Mouse (Mus musculus): ENCODE data around the gene Slc22a6. TPM values are rescaled to one million over a fixed set of nuclear protein-coding genes. Genes with fewer than 3 reads are reported as not detected.

Slc22a6 gene
- total RNA-seq, 2 experiments from 2014 or later: 4.8 to 5.7 TPM

DNA sequence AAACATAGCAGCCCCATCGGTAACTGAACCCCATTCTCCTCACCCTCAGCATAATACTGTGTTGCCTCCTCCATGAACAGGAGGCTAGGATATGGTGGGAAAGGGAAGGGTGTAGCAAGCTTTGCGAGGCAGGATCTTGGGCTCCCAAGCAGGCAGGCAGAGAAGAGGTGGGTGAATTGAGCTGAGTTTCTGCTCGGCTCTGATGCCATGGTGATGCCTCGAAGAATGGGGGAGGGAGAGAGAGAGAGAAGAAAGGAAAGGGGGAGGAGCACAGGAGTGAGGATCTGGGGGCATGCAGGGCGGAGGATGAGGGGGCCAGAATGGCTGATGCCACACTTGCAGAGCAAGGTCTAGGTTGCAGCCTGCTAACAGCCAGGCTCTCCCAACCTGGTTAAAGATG, 47.9 kb downstream of the Slc22a6 start:
- intact Hi-C loops (cut with DNase I): no loop called here
- peak; percentile 71 to 72 for DNase-seq (ENCODE audit: low spot score in 2 of 2)

GRCm38 (mm10) chr19:8672859-8673258, 55.0 kb downstream of the Slc22a6 start:
- DNase-seq (ENCODE audit: low spot score in 2 of 2): no peak
- intact Hi-C loops (cut with DNase I): no loop called here

GRCm38 (mm10) chr19:8673336-8674063, 55.7 kb downstream of the Slc22a6 start:
- intact Hi-C loops (cut with DNase I): no loop called here
- no peak for DNase-seq (ENCODE audit: low spot score in 2 of 2)

Other genes with a start within 250 kb of the Slc22a6 start
- gene Slc22a30, start 212.9 kb upstream of the Slc22a6 start, total RNA-seq (2021): not detected
- gene Slc22a8, start 26.8 kb upstream of the Slc22a6 start, total RNA-seq (2021): 10 to 100 TPM; 22.1 to 23.8 TPM
- 100 to 1,000 TPM; 148 to 165 TPM for gene Chrm1, start 45.8 kb downstream of the Slc22a6 start, total RNA-seq (2021)
- gene Slc3a2, start 105.3 kb downstream of the Slc22a6 start, total RNA-seq (2021): 100 to 1,000 TPM; 182 to 189 TPM
- 10 to 100 TPM; 42.3 to 43.9 TPM for gene Wdr74, start 117.8 kb downstream of the Slc22a6 start, total RNA-seq (2021)
- gene 1700092M07Rik, start 122.7 kb downstream of the Slc22a6 start, total RNA-seq (2021): not detected
- gene Stx5a, start 123.4 kb downstream of the Slc22a6 start, total RNA-seq (2021): 10 to 100 TPM; 63.6 to 64.6 TPM
- gene Nxf1, start 139.0 kb downstream of the Slc22a6 start, total RNA-seq (2021): 10 to 100 TPM; 61.9 to 73.6 TPM
- 10 to 100 TPM; 80.1 to 91.9 TPM for gene Tmem223, start 153.0 kb downstream of the Slc22a6 start, total RNA-seq (2021)
- gene Tmem179b, start 156.4 kb downstream of the Slc22a6 start, total RNA-seq (2021): 10 to 100 TPM in 1 of 2 experiments, 1 to 10 TPM in 1; 8.9 to 10.9 TPM
- 10 to 100 TPM; 11.9 to 13.4 TPM for gene Taf6l, start 168.4 kb downstream of the Slc22a6 start, total RNA-seq (2021)
- 100 to 1,000 TPM; 108 to 110 TPM for gene Polr2g, start 180.5 kb downstream of the Slc22a6 start, total RNA-seq (2021)
- gene Zbtb3, start 184.5 kb downstream of the Slc22a6 start, total RNA-seq (2021): 1 to 10 TPM; 4.2 to 5.1 TPM
- 10 to 100 TPM; 28.2 to 30.5 TPM for gene Ttc9c, start 201.3 kb downstream of the Slc22a6 start, total RNA-seq (2021)
- gene Hnrnpul2, start 202.0 kb downstream of the Slc22a6 start, total RNA-seq (2021): 10 to 100 TPM; 92.3 to 95.8 TPM
- not detected for gene AC129217.1, start 211.7 kb downstream of the Slc22a6 start, total RNA-seq (2021)
- 100 to 1,000 TPM; 111 to 117 TPM for gene Bscl2, start 219.4 kb downstream of the Slc22a6 start, total RNA-seq (2021)
- 100 to 1,000 TPM; 268 to 295 TPM for gene Gng3, start 221.2 kb downstream of the Slc22a6 start, total RNA-seq (2021)
- under 1 TPM; 0.88 to 0.91 TPM for gene Lrrn4cl, start 232.7 kb downstream of the Slc22a6 start, total RNA-seq (2021)